Comparison of ENCODE assay signal across 33 mouse cellular contexts in the genomic region with DNA sequence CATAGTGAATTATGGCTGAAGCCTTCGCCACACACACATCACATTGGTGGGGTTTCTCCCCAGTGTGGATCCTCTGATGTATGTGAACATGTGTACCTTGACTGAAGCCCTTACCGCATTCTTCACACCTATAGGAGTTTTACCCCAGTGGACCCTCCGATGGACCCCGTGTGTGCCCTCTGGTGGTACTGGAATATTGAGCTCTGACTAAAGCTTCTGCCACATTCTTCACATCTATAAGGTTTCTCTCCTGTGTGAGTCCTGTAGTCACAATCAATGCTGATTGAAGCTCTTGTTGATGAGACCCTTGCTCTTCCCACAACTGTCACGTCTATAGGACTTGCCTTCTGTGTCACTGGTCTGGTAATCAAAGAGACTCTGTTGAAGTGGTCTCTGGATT. TPM values are rescaled to one million over a fixed set of nuclear protein-coding genes. Genes with fewer than 3 reads are reported as not detected.
DNase-seq lines count a peak whose midpoint lies in the region; TF ChIP-seq lines count a peak whose summit lies in the region.
"Had no signal": no experiment of that assay in that cellular context is flagged by ENCODE, and none has a peak within 500 bp of the region (broad histone marks: within the 10 kb centered on the region; RNA-seq: fewer than 3 reads in every experiment).

No protein-coding gene starts in this region.

- WGBS in heart, adult 2 months: 75% methylated on average over 5 of the region's 5 CpGs

- no peak overlapping the region for H3K27ac ChIP-seq in heart, adult 2 months
- H3K27ac ChIP-seq in MEL (ENCODE audit: control insufficient read depth, low read depth, low read length): no peak overlapping the region
- H3K27ac ChIP-seq: forebrain, embryonic 13.5 days; hindbrain, embryonic 13.5 days; kidney, postnatal 0 days; limb, embryonic 13.5 days; midbrain, embryonic 12.5 days; neural tube, embryonic 13.5 days; stomach, embryonic 15.5 days had no signal

- no peaks in the 10 kb centered on the region for H3K79me2 ChIP-seq in heart, adult 2 months (replicated peaks; ENCODE audit: control insufficient read depth, insufficient read depth, low read length)
- no peaks in the 10 kb centered on the region for H3K79me2 ChIP-seq in MEL (ENCODE audit: control insufficient read depth, insufficient read depth, low read length, poor library complexity)

- peak; percentile 19; the same call in 1 of the 2 replicates for TF ChIP-seq CTCF in heart, adult 2 months (IDR thresholded peaks at IDR 0.05)
- peak; percentile 42 to 74 (median 58) for TF ChIP-seq CTCF in MEL (IDR thresholded peaks at IDR 0.05 in 2 of 3, conservative IDR thresholded peaks at IDR 0.05 in 1 of 3; ENCODE audit: control insufficient read depth in 1 of 3, insufficient read depth in 1 of 3, low read depth in 2 of 3, low read length in 3 of 3, poor library complexity in 1 of 3, severe bottlenecking in 1 of 3)

- H3K9ac ChIP-seq in heart, adult 2 months (ENCODE audit: low read depth, low read length): no peak overlapping the region
- H3K9ac ChIP-seq in MEL (ENCODE audit: control insufficient read depth, low read depth, low read length, poor library complexity, severe bottlenecking): no peak overlapping the region
- H3K9ac ChIP-seq: forebrain, embryonic 13.5 days; heart, embryonic 12.5 days; hindbrain, embryonic 13.5 days; limb, embryonic 13.5 days; midbrain, embryonic 12.5 days; neural tube, embryonic 13.5 days; stomach, embryonic 15.5 days had no signal

- TF ChIP-seq POLR2A in heart, adult 2 months (IDR thresholded peaks at IDR 0.05; ENCODE audit: insufficient read depth, low read depth, low read length): no peak
- no peak for TF ChIP-seq POLR2A in MEL (IDR thresholded peaks at IDR 0.05; ENCODE audit: control insufficient read depth in 1 of 2, insufficient read depth in 1 of 2, low read depth in 1 of 2, low read length in 2 of 2, poor library complexity in 1 of 2)

- intact Hi-C loops in heart, adult 2 months (cut with DNase I): no loop called here

- H3K9me3 ChIP-seq in MEL (replicated peaks; ENCODE audit: insufficient read depth, low read length): no peaks in the 10 kb centered on the region
- H3K9me3 ChIP-seq: forebrain, embryonic 13.5 days; hindbrain, embryonic 13.5 days; neural tube, embryonic 13.5 days; stomach, embryonic 15.5 days had no signal

- no peak for TF ChIP-seq EP300 in heart, adult 2 months (IDR thresholded peaks at IDR 0.05; ENCODE audit: insufficient read depth, low read depth, low read length)
- TF ChIP-seq EP300 in MEL (IDR thresholded peaks at IDR 0.05; ENCODE audit: low read depth in 1 of 2, low read length in 2 of 2): no peak

- TF ChIP-seq RAD21 in MEL (IDR thresholded peaks at IDR 0.05; ENCODE audit: low read depth, low read length): peak; percentile 35

- H3K4me3 ChIP-seq in heart, adult 2 months: no peak overlapping the region
- no peak overlapping the region for H3K4me3 ChIP-seq in MEL (ENCODE audit: control insufficient read depth in 1 of 2, insufficient read depth in 1 of 2, low read depth in 2 of 2, low read length in 2 of 2)
- H3K4me3 ChIP-seq: forebrain, embryonic 13.5 days; heart, embryonic 12.5 days; hindbrain, embryonic 13.5 days; limb, embryonic 13.5 days; midbrain, embryonic 12.5 days; neural tube, embryonic 13.5 days; stomach, embryonic 15.5 days had no signal

- H3K27me3 ChIP-seq in heart, adult 2 months (ENCODE audit: control insufficient read depth, insufficient read depth, low read length): no peaks in the 10 kb centered on the region
- H3K27me3 ChIP-seq in MEL (ENCODE audit: control insufficient read depth in 1 of 2, insufficient read depth in 2 of 2, low read length in 2 of 2): peaks cover 0 to 3% of the 10 kb centered on the region in 2 experiments; a peak in 1 of 4 replicates
- H3K27me3 ChIP-seq: forebrain, embryonic 13.5 days; heart, embryonic 12.5 days; hindbrain, embryonic 13.5 days; limb, embryonic 13.5 days; midbrain, embryonic 12.5 days; neural tube, embryonic 13.5 days; stomach, embryonic 15.5 days had no signal

- H3K4me1 ChIP-seq in heart, adult 2 months (ENCODE audit: control insufficient read depth, insufficient read depth, low read length): no peaks in the 10 kb centered on the region
- no peaks in the 10 kb centered on the region for H3K4me1 ChIP-seq in MEL (ENCODE audit: control insufficient read depth in 1 of 2, insufficient read depth in 2 of 2, low read length in 2 of 2)
- H3K4me1 ChIP-seq: forebrain, embryonic 13.5 days; heart, embryonic 12.5 days; hindbrain, embryonic 13.5 days; limb, embryonic 13.5 days; midbrain, embryonic 12.5 days; neural tube, embryonic 13.5 days; stomach, embryonic 15.5 days had no signal

- no peaks in the 10 kb centered on the region for H3K36me3 ChIP-seq in heart, adult 2 months (ENCODE audit: control insufficient read depth, insufficient read depth, low read length)
- H3K36me3 ChIP-seq in MEL (ENCODE audit: control insufficient read depth in 1 of 2, insufficient read depth in 2 of 2, low read length in 2 of 2): no peaks in the 10 kb centered on the region; a peak in 1 of 4 replicates

- no peak for DNase-seq in heart, adult 2 months
- DNase-seq in heart, adult 8-10 months (ENCODE audit: low spot score): no peak
- peak; percentile 38 for DNase-seq in thymus, postnatal 14 days
- no peak for DNase-seq in thymus, postnatal 36 days
- peak; percentile 33 for DNase-seq in MEL (ENCODE audit: low read depth, low spot score)
- DNase-seq in c-Kit-positive CD71-negative TER-119-negative erythroid progenitor cells, embryonic 14.5 days (ENCODE audit: low read depth): peak; percentile 22
- no peak for DNase-seq in right cerebral cortex, adult 2 months (ENCODE audit: low spot score in 2 of 2)
- no peak for DNase-seq in adrenal gland, postnatal 10 days
- DNase-seq: adrenal gland, postnatal 25 days; cerebellum, adult 2 months; cerebellum, postnatal 25 days; gastrocnemius, postnatal 25 days; heart, postnatal 4 days; kidney, adult 8-10 months; kidney, postnatal 4 days; lung, postnatal 36 days; thymus, adult 2 months had no signal

TF ChIP-seq in MEL, 35 proteins besides CTCF, POLR2A, EP300 and RAD21:
- TF ChIP-seq NRF1 (IDR thresholded peaks at IDR 0.05; ENCODE audit: insufficient read depth, low read depth, low read length, poor library complexity, severe bottlenecking) (no peak), ELF1 (IDR thresholded peaks at IDR 0.05; ENCODE audit: low read depth, low read length) (no peak), SMC3 (IDR thresholded peaks at IDR 0.05; ENCODE audit: low read depth, low read length) (peak; percentile 65)

RNA-seq across cellular contexts. Expression of a gene that starts 13.4 kb away (rescaled TPM):
- 1 to 10 TPM; 2.7 to 3.3 TPM for total RNA-seq in heart, adult 2 months (2021)
- polyA plus RNA-seq in heart, adult 2 months (2012; rRNA removed): 2.7 and 5.3 TPM in 2 replicates
- total RNA-seq in heart, adult 8-10 months (2022): 1 to 10 TPM; 3.0 to 5.1 (median 3.7) TPM
- total RNA-seq in MEL (2012; rRNA removed): 9.2 and 9.9 TPM in 2 replicates
- polyA plus RNA-seq in MEL (2012; ENCODE audit: insufficient read depth in 1 of 2, insufficient read length in 2 of 2, low read depth in 1 of 2, low replicate concordance in 2 of 2, missing spikeins in 1 of 2): 10 to 100 TPM in 1 of 2 experiments, not detected in 1; 15.3 TPM
- 10 to 100 TPM in 1 of 2 experiments, 1 to 10 TPM in 1; 5.8 to 12.1 TPM for total RNA-seq in adrenal gland, postnatal 10 days (2021)

RNA-seq across cellular contexts. Expression of a gene that starts 17.4 kb away (rescaled TPM):
- 1 to 10 TPM; 3.3 to 4.1 TPM for total RNA-seq in heart, adult 2 months (2021)
- polyA plus RNA-seq in heart, adult 2 months (2012; rRNA removed): 1.7 and 2.9 TPM in 2 replicates
- 1 to 10 TPM; 3.5 to 7.4 (median 4.0) TPM for total RNA-seq in heart, adult 8-10 months (2022)
- not detected in 2 replicates for total RNA-seq in MEL (2012; rRNA removed)
- polyA plus RNA-seq in MEL (2012; ENCODE audit: insufficient read depth in 1 of 2, insufficient read length in 2 of 2, low read depth in 1 of 2, low replicate concordance in 2 of 2, missing spikeins in 1 of 2): not detected
- total RNA-seq in adrenal gland, postnatal 10 days (2021): 1 to 10 TPM; 4.1 to 4.8 TPM

RNA-seq across cellular contexts. Expression of a gene that starts 28.8 kb away (rescaled TPM):
- total RNA-seq in heart, adult 2 months (2021): 1 to 10 TPM; 1.9 to 2.7 TPM
- 3.4 and 3.8 TPM in 2 replicates for polyA plus RNA-seq in heart, adult 2 months (2012; rRNA removed)
- total RNA-seq in heart, adult 8-10 months (2022): 1 to 10 TPM; 1.1 to 2.8 (median 2.1) TPM
- total RNA-seq in MEL (2012; rRNA removed): 5.9 and 6.9 TPM in 2 replicates
- 1 to 10 TPM in 1 of 2 experiments, not detected in 1; 5.9 TPM for polyA plus RNA-seq in MEL (2012; ENCODE audit: insufficient read depth in 1 of 2, insufficient read length in 2 of 2, low read depth in 1 of 2, low replicate concordance in 2 of 2, missing spikeins in 1 of 2)
- 1 to 10 TPM; 2.7 to 6.4 TPM for total RNA-seq in adrenal gland, postnatal 10 days (2021)

RNA-seq across cellular contexts. Expression of a gene that starts 33.1 kb away (rescaled TPM):
- 1 to 10 TPM; 1.4 to 1.8 TPM for total RNA-seq in heart, adult 2 months (2021)
- polyA plus RNA-seq in heart, adult 2 months (2012; rRNA removed): 0.70 and 1.4 TPM in 2 replicates
- total RNA-seq in heart, adult 8-10 months (2022): 1 to 10 TPM; 1.4 to 1.8 (median 1.5) TPM
- not detected in 2 replicates for total RNA-seq in MEL (2012; rRNA removed)
- not detected for polyA plus RNA-seq in MEL (2012; ENCODE audit: insufficient read depth in 1 of 2, insufficient read length in 2 of 2, low read depth in 1 of 2, low replicate concordance in 2 of 2, missing spikeins in 1 of 2)
- total RNA-seq in adrenal gland, postnatal 10 days (2021): 1 to 10 TPM; 2.0 to 3.5 TPM

RNA-seq across cellular contexts. Expression of a gene that starts 46.1 kb away (rescaled TPM):
- total RNA-seq in heart, adult 2 months (2021): not detected
- polyA plus RNA-seq in heart, adult 2 months (2012; rRNA removed): 0.35 and 0.66 TPM in 2 replicates
- under 1 TPM in 1 of 4 experiments, not detected in 3; 0.50 TPM for total RNA-seq in heart, adult 8-10 months (2022)
- not detected in 2 replicates for total RNA-seq in MEL (2012; rRNA removed)
- polyA plus RNA-seq in MEL (2012; ENCODE audit: insufficient read depth in 1 of 2, insufficient read length in 2 of 2, low read depth in 1 of 2, low replicate concordance in 2 of 2, missing spikeins in 1 of 2): not detected
- total RNA-seq in adrenal gland, postnatal 10 days (2021): under 1 TPM; 0.36 to 0.42 TPM
- total RNA-seq: gastrocnemius, postnatal 25 days; left cerebral cortex, postnatal 36 days; megakaryocyte, adult 5-6 weeks had no signal
- polyA plus RNA-seq: CD4-positive, CD25-positive, alpha-beta regulatory T cell, adult 4 months; embryonic facial prominence, embryonic 11.5 days; forebrain, embryonic 13.5 days; heart, embryonic 12.5 days; intestine, embryonic 16.5 days; limb, embryonic 13.5 days; liver, embryonic 11.5 days; liver, embryonic 16.5 days; lung, embryonic 16.5 days; midbrain, embryonic 12.5 days; stomach, embryonic 15.5 days had no signal

Comparison
In these comparisons a context has a peak if more than half of its experiments do, and no peak if none do; other contexts are left out.
1. DNase-seq: peak in thymus, postnatal 14 days (single experiment), MEL (single experiment) and c-Kit-positive CD71-negative TER-119-negative erythroid progenitor cells, embryonic 14.5 days (single experiment); none in heart, adult 2 months (0 of 2), heart, adult 8-10 months (single experiment), thymus, postnatal 36 days (0 of 2), right cerebral cortex, adult 2 months (0 of 2) and adrenal gland, postnatal 10 days (single experiment).